Mouse (Mus musculus) neural tube, embryonic 11.5 days (tissue): ENCODE data around the gene 2810021J22Rik. TPM values are rescaled to one million over a fixed set of nuclear protein-coding genes. Genes with fewer than 3 reads are reported as not detected.

Source experiments
- ATAC-seq: fragments of 200-750 bp; cut with Nextera tagmentation; 2 replicates; pipeline ENCODE4 v1.8.0; 2017; ENCODE audit warnings: moderate number of reproducible peaks, mild to moderate bottlenecking, moderate TSS enrichment, moderate library complexity; ENCODE audit not compliant: insufficient read depth, low FRiP score, low TSS enrichment
- DNase-seq: peaks from one replicate; pipeline ENCODE4 v3.0.0-alpha.2; 2015; ENCODE audit warnings: low spot score
- H3K27ac ChIP-seq: fragments of 300-500 bp; sonication (generic); 2 replicates; pipeline ENCODE4 v1.5.1; 2014; ENCODE audit warnings: low read depth, mild to moderate bottlenecking, low read length
- H3K27me3 ChIP-seq: fragments of 300-500 bp; sonication (generic); 2 replicates; pipeline ENCODE4 v1.6.1; 2014; ENCODE audit warnings: mild to moderate bottlenecking, low read length, mixed read lengths; ENCODE audit not compliant: control insufficient read depth, insufficient read depth
- H3K36me3 ChIP-seq: fragments of 300-500 bp; sonication (generic); 2 replicates; pipeline ENCODE4 v1.6.1; 2014; ENCODE audit warnings: mild to moderate bottlenecking, low read length, moderate library complexity, mixed read lengths; ENCODE audit not compliant: control insufficient read depth, insufficient read depth
- H3K4me1 ChIP-seq: fragments of 300-500 bp; sonication (generic); 2 replicates; pipeline ENCODE4 v1.6.1; 2014; ENCODE audit warnings: low read length, mixed read lengths; ENCODE audit not compliant: control insufficient read depth, insufficient read depth
- H3K4me2 ChIP-seq: fragments of 300-500 bp; sonication (generic); 2 replicates; pipeline ENCODE4 v1.6.1; 2014; ENCODE audit warnings: low read depth, mild to moderate bottlenecking, moderate library complexity
- H3K4me3 ChIP-seq: fragments of 300-500 bp; sonication (generic); 2 replicates; pipeline ENCODE4 v1.5.1; 2014; ENCODE audit warnings: low read depth, low read length
- H3K9ac ChIP-seq: fragments of 300-500 bp; sonication (generic); 2 replicates; pipeline ENCODE4 v1.6.1; 2014; ENCODE audit warnings: mild to moderate bottlenecking, low read length
- H3K9me3 ChIP-seq: fragments of 300-500 bp; sonication (generic); 2 replicates; pipeline ENCODE4 v1.6.1; 2016; ENCODE audit warnings: low read length; ENCODE audit not compliant: control insufficient read depth
- WGBS: fragments of 180-500 bp; shearing (Covaris S2); extraction: QIAGEN DNeasy Blood & Tissue Kit; methylation state at CpG from one replicate; pipeline ENCODE4 v1.1.7; 2014; 5-methylcytosine and 5-hydroxymethylcytosine counted together
- polyA plus RNA-seq: library from polyadenylated mRNA; unstranded; fragments of >200 nt; fragmentation: Nextera tagmentation; extraction: Ambion mirVana; gene quantifications from 2 replicates; pipeline ENCODE4 v1.2.1, GENCODE M21; 2014

2810021J22Rik gene
- polyA plus RNA-seq, 1 experiment from 2014 or later = 13.0 TPM

GRCm38 (mm10) chr11:58860744-58861143, 6.3 kb upstream of the 2810021J22Rik start:
- no peak overlapping the region for H3K9ac ChIP-seq
- WGBS = 95% methylated on average over 8 of the region's 8 CpGs
- ATAC-seq = no peak
- H3K4me3 ChIP-seq = no peak overlapping the region
- no peak for DNase-seq
- peaks cover 29% of the 10 kb centered on the region for H3K36me3 ChIP-seq
- H3K27ac ChIP-seq = no peak overlapping the region
- no peaks in the 10 kb centered on the region for H3K4me1 ChIP-seq
- no peak overlapping the region for H3K4me2 ChIP-seq
- H3K9me3 ChIP-seq = peaks cover 13% of the 10 kb centered on the region
- H3K27me3 ChIP-seq = no peaks in the 10 kb centered on the region

GRCm38 (mm10) chr11:58867954-58868330, 926 bp downstream of the 2810021J22Rik start:
- DNase-seq (no peak), ATAC-seq (no peak)
- Histone ChIP-seq H3K4me1 (peaks cover 7% of the 10 kb centered on the region; the same call in 1 of the 2 replicates), H3K27ac (no peak overlapping the region), H3K4me3 (peak overlapping the region; percentile 78), H3K4me2 (peak overlapping the region; percentile 80), H3K9ac (peak overlapping the region; percentile 89), H3K27me3 (no peaks in the 10 kb centered on the region), H3K9me3 (no peaks in the 10 kb centered on the region), H3K36me3 (no peaks in the 10 kb centered on the region)
- WGBS = 87% methylated on average over 6 of the region's 6 CpGs

- Histone ChIP-seq H3K9ac (no peak overlapping the region), H3K4me2 (no peak overlapping the region), H3K4me3 (no peak overlapping the region), H3K4me1 (peaks cover 7% of the 10 kb centered on the region; the same call in 1 of the 2 replicates), H3K27me3 (no peaks in the 10 kb centered on the region), H3K27ac (no peak overlapping the region), H3K9me3 (no peaks in the 10 kb centered on the region), H3K36me3 (no peaks in the 10 kb centered on the region)
- WGBS = 87% methylated on average over 4 of the region's 4 CpGs
- ATAC-seq (no peak), DNase-seq (no peak)
These were observed 3.9 kb downstream of the 2810021J22Rik start for GRCm38 (mm10) chr11:58870961-58871360.

- no peak overlapping the region for H3K4me3 ChIP-seq
- no peak for ATAC-seq
- no peaks in the 10 kb centered on the region for H3K9me3 ChIP-seq
- no peaks in the 10 kb centered on the region for H3K4me1 ChIP-seq
- no peaks in the 10 kb centered on the region; the same call in 1 of the 2 replicates for H3K36me3 ChIP-seq
- no peak overlapping the region for H3K4me2 ChIP-seq
- DNase-seq = no peak
- H3K27ac ChIP-seq = no peak overlapping the region
- no peak overlapping the region for H3K9ac ChIP-seq
- WGBS = 86% methylated on average over 8 of the region's 8 CpGs
- H3K27me3 ChIP-seq = no peaks in the 10 kb centered on the region
These were observed 16.7 kb downstream of the 2810021J22Rik start for GRCm38 (mm10) chr11:58883756-58884155.

GRCm38 (mm10) chr11:58890511-58890910, 23.5 kb downstream of the 2810021J22Rik start:
- ATAC-seq (no peak), DNase-seq (no peak)
- no peak overlapping the region for H3K27ac ChIP-seq
- no peaks in the 10 kb centered on the region for H3K4me1 ChIP-seq
- no peak overlapping the region for H3K4me3 ChIP-seq
- no peaks in the 10 kb centered on the region for H3K27me3 ChIP-seq
- H3K9me3 ChIP-seq = no peaks in the 10 kb centered on the region
- H3K9ac ChIP-seq = no peak overlapping the region
- H3K36me3 ChIP-seq = peaks cover 8% of the 10 kb centered on the region
- H3K4me2 ChIP-seq = no peak overlapping the region
- WGBS = 96% methylated on average over 10 of the region's 10 CpGs

- 63% methylated on average over 6 of the region's 6 CpGs for WGBS
These were observed 27.4 kb downstream of the 2810021J22Rik start for GRCm38 (mm10) chr11:58894456-58894855.

GRCm38 (mm10) chr11:58897485-58897884, 30.5 kb downstream of the 2810021J22Rik start:
- Histone ChIP-seq H3K4me3 (no peak overlapping the region), H3K36me3 (no peaks in the 10 kb centered on the region), H3K27me3 (no peaks in the 10 kb centered on the region), H3K27ac (no peak overlapping the region), H3K4me2 (no peak overlapping the region), H3K9me3 (no peaks in the 10 kb centered on the region), H3K9ac (no peak overlapping the region), H3K4me1 (no peaks in the 10 kb centered on the region)
- WGBS = 85% methylated on average over 6 of the region's 6 CpGs
- ATAC-seq = no peak
- DNase-seq = no peak

More at GRCm38 (mm10) chr11:58894456-58894855, 27.4 kb downstream of the 2810021J22Rik start:
- no peak for DNase-seq
- Histone ChIP-seq H3K9ac (no peak overlapping the region), H3K4me1 (no peaks in the 10 kb centered on the region), H3K27ac (no peak overlapping the region), H3K27me3 (no peaks in the 10 kb centered on the region), H3K4me3 (no peak overlapping the region), H3K36me3 (peaks cover 8% of the 10 kb centered on the region), H3K9me3 (no peaks in the 10 kb centered on the region), H3K4me2 (no peak overlapping the region)
- no peak for ATAC-seq

GRCm38 (mm10) chr11:58901080-58901479, 34.1 kb downstream of the 2810021J22Rik start:
- DNase-seq (no peak), ATAC-seq (no peak)
- Histone ChIP-seq H3K27me3 (no peaks in the 10 kb centered on the region), H3K4me2 (no peak overlapping the region), H3K9me3 (no peaks in the 10 kb centered on the region), H3K27ac (no peak overlapping the region), H3K4me1 (peaks cover 6% of the 10 kb centered on the region; the same call in 1 of the 2 replicates), H3K4me3 (no peak overlapping the region), H3K9ac (no peak overlapping the region), H3K36me3 (no peaks in the 10 kb centered on the region)

GRCm38 (mm10) chr11:58903511-58904409, 36.7 kb downstream of the 2810021J22Rik start, which contains the start of gene Zfp39:
Gene Zfp39 (minus strand): TSS chr11:58904225.
- Histone ChIP-seq H3K4me2 (peak within 1 kb of the TSS; percentile 93), H3K27ac (peak within 1 kb of the TSS; percentile 68), H3K9ac (peak within 1 kb of the TSS; percentile 91), H3K36me3 (no peaks in the 10 kb centered on the region), H3K27me3 (no peaks in the 10 kb centered on the region), H3K9me3 (no peaks in the 10 kb centered on the region), H3K4me1 (peaks cover 6% of the 10 kb centered on the region; the same call in 1 of the 2 replicates), H3K4me3 (peak within 1 kb of the TSS; percentile 76)
- ATAC-seq (peak; percentile 99), DNase-seq (peak; percentile 95)
- WGBS = under 1% methylated on average over 40 of the region's 40 CpGs
